Mouse (Mus musculus): ENCODE results near the gene Smim14. TPM values are rescaled to one million over a fixed set of nuclear protein-coding genes. Genes with fewer than 3 reads are reported as not detected.

Gene Smim14
- polyA plus RNA-seq (2016; fragmentation: Nextera tagmentation; extraction: Ambion mirVana) = 154 and 157 TPM in 2 replicates

- Histone ChIP-seq H3K27ac (peak within 1 kb of the TSS; percentile 100), H3K4me3 (peak within 1 kb of the TSS; percentile 95), H3K9me3 (replicated peaks) (no peaks in the 10 kb centered on the region), H3K27me3 (no peaks in the 10 kb centered on the region), H3K9ac (peak within 1 kb of the TSS; percentile 97), H3K4me1 (peaks cover 12% of the 10 kb centered on the region), H3K36me3 (no peaks in the 10 kb centered on the region), H3K4me2 (replicated peaks) (peak within 1 kb of the TSS; percentile 58)
- WGBS = 0% methylated on average over 66 of the region's 66 CpGs
- ATAC-seq (ENCODE audit: low FRiP score) = peak; percentile 96
Observed at GRCm38 (mm10) chr5:65536751-65537419, at the start of gene Smim14, which contains the start of gene Ube2k. TSS of gene Smim14 (minus strand) at chr5:65537184. TSS of gene Ube2k (plus strand) at chr5:65537233.

- no peaks in the 10 kb centered on the region for H3K27me3 ChIP-seq
- peaks cover 14% of the 10 kb centered on the region for H3K36me3 ChIP-seq
- WGBS = 87% methylated on average over 5 of the region's 5 CpGs
- no peak for ATAC-seq (ENCODE audit: low FRiP score)
- no peak overlapping the region for H3K4me3 ChIP-seq
- H3K9me3 ChIP-seq (replicated peaks) = no peaks in the 10 kb centered on the region
- H3K9ac ChIP-seq = no peak overlapping the region
- H3K4me2 ChIP-seq (replicated peaks) = no peak overlapping the region
- no peaks in the 10 kb centered on the region for H3K4me1 ChIP-seq
- H3K27ac ChIP-seq = no peak overlapping the region
Observed at GRCm38 (mm10) chr5:65586291-65586690, 49.3 kb upstream of the Smim14 start.

GRCm38 (mm10) chr5:65578545-65578944 is 41.6 kb upstream of the Smim14 start:
- no peak overlapping the region for H3K9ac ChIP-seq
- H3K9me3 ChIP-seq (replicated peaks) = no peaks in the 10 kb centered on the region
- peaks cover 3% of the 10 kb centered on the region; the same call in 1 of the 2 replicates for H3K36me3 ChIP-seq
- H3K27ac ChIP-seq = no peak overlapping the region
- ATAC-seq (ENCODE audit: low FRiP score) = no peak
- H3K4me2 ChIP-seq (replicated peaks) = no peak overlapping the region
- no peak overlapping the region for H3K4me3 ChIP-seq
- no peaks in the 10 kb centered on the region for H3K4me1 ChIP-seq
- WGBS = 86% methylated on average over 3 of the region's 3 CpGs
- H3K27me3 ChIP-seq = no peaks in the 10 kb centered on the region

GRCm38 (mm10) chr5:65575896-65576295 is 38.9 kb upstream of the Smim14 start:
- Histone ChIP-seq H3K9ac (no peak overlapping the region), H3K4me1 (no peaks in the 10 kb centered on the region), H3K27ac (no peak overlapping the region), H3K4me3 (no peak overlapping the region), H3K4me2 (replicated peaks) (no peak overlapping the region), H3K36me3 (0 out of 2 replicates have a peak, but pooled peaks cover 4% of the 10 kb centered on the region), H3K27me3 (no peaks in the 10 kb centered on the region), H3K9me3 (replicated peaks) (no peaks in the 10 kb centered on the region)
- ATAC-seq (ENCODE audit: low FRiP score) = no peak
- WGBS = 82% methylated on average over 2 of the region's 2 CpGs

GRCm38 (mm10) chr5:65574876-65575275 is 37.9 kb upstream of the Smim14 start:
- 83% methylated on average over 2 of the region's 2 CpGs for WGBS
- no peaks in the 10 kb centered on the region for H3K9me3 ChIP-seq (replicated peaks)
- H3K4me3 ChIP-seq = no peak overlapping the region
- ATAC-seq (ENCODE audit: low FRiP score) = no peak
- 0 out of 2 replicates have a peak, but pooled peaks cover 4% of the 10 kb centered on the region for H3K36me3 ChIP-seq
- H3K4me1 ChIP-seq = no peaks in the 10 kb centered on the region
- H3K27me3 ChIP-seq = no peaks in the 10 kb centered on the region
- H3K27ac ChIP-seq = no peak overlapping the region
- no peak overlapping the region for H3K4me2 ChIP-seq (replicated peaks)
- no peak overlapping the region for H3K9ac ChIP-seq

- Histone ChIP-seq H3K36me3 (peaks cover 10% of the 10 kb centered on the region), H3K9ac (no peak overlapping the region), H3K9me3 (replicated peaks) (no peaks in the 10 kb centered on the region), H3K27ac (no peak overlapping the region), H3K4me3 (no peak overlapping the region), H3K4me2 (replicated peaks) (no peak overlapping the region), H3K27me3 (no peaks in the 10 kb centered on the region), H3K4me1 (peaks cover 11% of the 10 kb centered on the region)
- WGBS = 90% methylated on average over 2 of the region's 2 CpGs
- no peak for ATAC-seq (ENCODE audit: low FRiP score)
Observed at GRCm38 (mm10) chr5:65565486-65565885, 28.5 kb upstream of the Smim14 start.

GRCm38 (mm10) chr5:65561125-65561893 is 24.3 kb upstream of the Smim14 start:
- Histone ChIP-seq H3K27ac (no peak overlapping the region), H3K4me3 (no peak overlapping the region), H3K36me3 (no peaks in the 10 kb centered on the region), H3K4me1 (peaks cover 11% of the 10 kb centered on the region), H3K27me3 (no peaks in the 10 kb centered on the region), H3K4me2 (replicated peaks) (0 out of 2 replicates have a peak overlapping the region, but pooled peaks have one; percentile 9), H3K9ac (no peak overlapping the region), H3K9me3 (replicated peaks) (no peaks in the 10 kb centered on the region)
- 0 out of 2 replicates have a peak, but pooled peaks have one; percentile 52 for ATAC-seq (ENCODE audit: low FRiP score)
- 20% methylated on average over 19 of the region's 20 CpGs for WGBS

- Histone ChIP-seq H3K4me3 (no peak overlapping the region), H3K27me3 (no peaks in the 10 kb centered on the region), H3K9ac (no peak overlapping the region), H3K4me2 (replicated peaks) (no peak overlapping the region), H3K9me3 (replicated peaks) (peaks cover 3% of the 10 kb centered on the region; the same call in 1 of the 2 replicates), H3K27ac (no peak overlapping the region), H3K4me1 (peaks cover 11% of the 10 kb centered on the region), H3K36me3 (0 out of 2 replicates have a peak, but pooled peaks cover 2% of the 10 kb centered on the region)
- no peak for ATAC-seq (ENCODE audit: low FRiP score)
Observed at GRCm38 (mm10) chr5:65557109-65557508, 20.1 kb upstream of the Smim14 start.

- H3K27me3 ChIP-seq = no peaks in the 10 kb centered on the region
- no peak overlapping the region for H3K4me2 ChIP-seq (replicated peaks)
- H3K4me3 ChIP-seq = no peak overlapping the region
- WGBS = 100% methylated on average over 1 of the region's 1 CpGs
- H3K9ac ChIP-seq = no peak overlapping the region
- no peaks in the 10 kb centered on the region for H3K4me1 ChIP-seq
- peaks cover 3% of the 10 kb centered on the region; the same call in 1 of the 2 replicates for H3K9me3 ChIP-seq (replicated peaks)
- 0 out of 2 replicates have a peak, but pooled peaks cover 2% of the 10 kb centered on the region for H3K36me3 ChIP-seq
- no peak for ATAC-seq (ENCODE audit: low FRiP score)
- no peak overlapping the region for H3K27ac ChIP-seq
Observed at GRCm38 (mm10) chr5:65549677-65550076, 12.7 kb upstream of the Smim14 start.

- ATAC-seq (ENCODE audit: low FRiP score) = no peak
- H3K36me3 ChIP-seq = no peaks in the 10 kb centered on the region
- H3K4me3 ChIP-seq = no peak overlapping the region
- no peaks in the 10 kb centered on the region for H3K9me3 ChIP-seq (replicated peaks)
- H3K27me3 ChIP-seq = no peaks in the 10 kb centered on the region
- 95% methylated on average over 2 of the region's 2 CpGs for WGBS
- H3K27ac ChIP-seq = no peak overlapping the region
- no peak overlapping the region for H3K9ac ChIP-seq
- H3K4me1 ChIP-seq = 0 out of 2 replicates have a peak, but pooled peaks cover 2% of the 10 kb centered on the region
- no peak overlapping the region for H3K4me2 ChIP-seq (replicated peaks)
Observed at GRCm38 (mm10) chr5:65544616-65545015, 7.6 kb upstream of the Smim14 start.

GRCm38 (mm10) chr5:65543491-65543890 is 6.5 kb upstream of the Smim14 start:
- Histone ChIP-seq H3K9me3 (replicated peaks) (no peaks in the 10 kb centered on the region), H3K9ac (no peak overlapping the region), H3K36me3 (no peaks in the 10 kb centered on the region), H3K4me2 (replicated peaks) (no peak overlapping the region), H3K4me1 (peaks cover 9% of the 10 kb centered on the region), H3K27ac (no peak overlapping the region), H3K4me3 (no peak overlapping the region), H3K27me3 (no peaks in the 10 kb centered on the region)
- no peak for ATAC-seq (ENCODE audit: low FRiP score)
- 84% methylated on average over 1 of the region's 1 CpGs for WGBS

- peaks cover 9% of the 10 kb centered on the region for H3K4me1 ChIP-seq
- ATAC-seq (ENCODE audit: low FRiP score) = no peak
- WGBS = 87% methylated on average over 3 of the region's 3 CpGs
- H3K9me3 ChIP-seq (replicated peaks) = no peaks in the 10 kb centered on the region
- no peaks in the 10 kb centered on the region for H3K36me3 ChIP-seq
- H3K27me3 ChIP-seq = no peaks in the 10 kb centered on the region
- no peak overlapping the region for H3K4me2 ChIP-seq (replicated peaks)
- no peak overlapping the region for H3K4me3 ChIP-seq
- H3K27ac ChIP-seq = no peak overlapping the region
- no peak overlapping the region for H3K9ac ChIP-seq
Observed at GRCm38 (mm10) chr5:65541889-65542288, 4.9 kb upstream of the Smim14 start.

All from hindbrain, embryonic 12.5 days (tissue).